In genomic region chr9:95322893-95323292, GRCm38 (mm10) we compare ENCODE assay signal across 14 mouse cellular contexts.
A peak's percentile ranks its signal among the peaks of the same experiment; 100 is the strongest.
DNase-seq lines count a peak whose midpoint lies in the region; ATAC-seq and TF ChIP-seq lines count a peak whose summit lies in the region.
"Had no signal": no experiment of that assay in that cellular context is flagged by ENCODE, and none has a peak within 500 bp of the region (broad histone marks: within the 10 kb centered on the region; RNA-seq: fewer than 3 reads in every experiment).

No protein-coding gene starts in this region.

- H3K4me3 ChIP-seq in hindbrain, embryonic 13.5 days = no peak overlapping the region
- H3K4me3 ChIP-seq in hindbrain, embryonic 12.5 days = no peak overlapping the region
- H3K4me3 ChIP-seq in forebrain, embryonic 13.5 days = no peak overlapping the region
- no peak overlapping the region for H3K4me3 ChIP-seq in kidney, adult 2 months (ENCODE audit: insufficient read depth, low read depth, low read length)
- H3K4me3 ChIP-seq: kidney, embryonic 15.5 days; stomach, embryonic 15.5 days had no signal

- no peak for TF ChIP-seq CTCF in brain, embryonic 14.5 days (IDR thresholded peaks at IDR 0.05; ENCODE audit: borderline replicate concordance, extremely low read depth, insufficient read depth, insufficient read length)
- no peak for TF ChIP-seq CTCF in kidney, adult 2 months (conservative IDR thresholded peaks at IDR 0.05; ENCODE audit: insufficient read depth, insufficient read length, low read depth, low read length)

- no peaks in the 10 kb centered on the region for H3K9me3 ChIP-seq in hindbrain, embryonic 13.5 days
- H3K9me3 ChIP-seq in hindbrain, embryonic 12.5 days (replicated peaks) = no peaks in the 10 kb centered on the region
- H3K9me3 ChIP-seq in forebrain, embryonic 13.5 days (replicated peaks) = no peaks in the 10 kb centered on the region
- H3K9me3 ChIP-seq: kidney, embryonic 15.5 days; stomach, embryonic 15.5 days had no signal

- intact Hi-C loops in left cerebral cortex, postnatal 36 days (cut with DNase I) = loop anchor here (5.0 kb wide), 1 partner anchor 84 kb away; the partner anchor contains the start of gene Chst2

- ATAC-seq in hindbrain, embryonic 13.5 days (ENCODE audit: low FRiP score) = 0 out of 2 replicates have a peak, but pooled peaks have one; percentile 57
- no peak for ATAC-seq in hindbrain, embryonic 12.5 days (ENCODE audit: low FRiP score)
- peak; percentile 68 for ATAC-seq in forebrain, embryonic 13.5 days

- WGBS in hindbrain, embryonic 13.5 days = 47% methylated on average over 5 of the region's 5 CpGs
- WGBS in hindbrain, embryonic 12.5 days = 48% methylated on average over 5 of the region's 5 CpGs
- WGBS in forebrain, embryonic 13.5 days = 27% methylated on average over 5 of the region's 5 CpGs
- WGBS in kidney, adult 2 months = 63% methylated on average over 5 of the region's 5 CpGs

- H3K36me3 ChIP-seq in hindbrain, embryonic 13.5 days = no peaks in the 10 kb centered on the region
- no peaks in the 10 kb centered on the region for H3K36me3 ChIP-seq in hindbrain, embryonic 12.5 days
- H3K36me3 ChIP-seq in forebrain, embryonic 13.5 days (ENCODE audit: poor library complexity, severe bottlenecking) = no peaks in the 10 kb centered on the region
- no peaks in the 10 kb centered on the region for H3K36me3 ChIP-seq in kidney, adult 2 months (ENCODE audit: control insufficient read depth, insufficient read depth, low read length)
- H3K36me3 ChIP-seq: kidney, embryonic 15.5 days; stomach, embryonic 15.5 days had no signal

- H3K27ac ChIP-seq in hindbrain, embryonic 13.5 days = no peak overlapping the region
- no peak overlapping the region for H3K27ac ChIP-seq in hindbrain, embryonic 12.5 days
- H3K27ac ChIP-seq in forebrain, embryonic 13.5 days = no peak overlapping the region
- no peak overlapping the region for H3K27ac ChIP-seq in kidney, adult 2 months (ENCODE audit: insufficient read depth, low read depth, low read length)
- H3K27ac ChIP-seq: kidney, embryonic 15.5 days; stomach, embryonic 15.5 days had no signal

- H3K9ac ChIP-seq in hindbrain, embryonic 13.5 days = no peak overlapping the region
- H3K9ac ChIP-seq in hindbrain, embryonic 12.5 days = no peak overlapping the region
- H3K9ac ChIP-seq in forebrain, embryonic 13.5 days = no peak overlapping the region
- H3K9ac ChIP-seq: kidney, embryonic 15.5 days; stomach, embryonic 15.5 days had no signal

- peak; percentile 46 for DNase-seq in brain, embryonic 14.5 days (ENCODE audit: low read depth)
- peak; percentile 25 to 30 for DNase-seq in left cerebral cortex, postnatal 36 days (ENCODE audit: low spot score in 2 of 2)
- no peak for DNase-seq in kidney, postnatal 4 days
- no peak for DNase-seq in kidney, adult 2 months
- no peak for DNase-seq in gastrocnemius, postnatal 10 days
- DNase-seq: cerebellum, adult 8-10 months; heart, postnatal 4 days; thymus, postnatal 4 days had no signal

- no peak overlapping the region for H3K4me2 ChIP-seq in hindbrain, embryonic 13.5 days
- H3K4me2 ChIP-seq in hindbrain, embryonic 12.5 days (replicated peaks) = no peak overlapping the region
- H3K4me2 ChIP-seq in forebrain, embryonic 13.5 days = no peak overlapping the region
- H3K4me2 ChIP-seq: kidney, embryonic 15.5 days; liver, embryonic 11.5 days; stomach, embryonic 15.5 days had no signal

- no peak for TF ChIP-seq POLR2A in brain, embryonic 14.5 days (IDR thresholded peaks at IDR 0.05; ENCODE audit: borderline replicate concordance, extremely low read depth, insufficient read depth, insufficient read length, poor library complexity, severe bottlenecking)
- no peak for TF ChIP-seq POLR2A in kidney, adult 2 months (IDR thresholded peaks at IDR 0.05; ENCODE audit: low read depth, low read length)

- no peaks in the 10 kb centered on the region for H3K27me3 ChIP-seq in hindbrain, embryonic 13.5 days
- no peaks in the 10 kb centered on the region for H3K27me3 ChIP-seq in hindbrain, embryonic 12.5 days
- H3K27me3 ChIP-seq in forebrain, embryonic 13.5 days = no peaks in the 10 kb centered on the region
- no peaks in the 10 kb centered on the region for H3K27me3 ChIP-seq in kidney, adult 2 months (replicated peaks; ENCODE audit: control insufficient read depth, insufficient read depth, low read length)
- H3K27me3 ChIP-seq: kidney, embryonic 15.5 days; stomach, embryonic 15.5 days had no signal

- H3K4me1 ChIP-seq in hindbrain, embryonic 13.5 days (replicated peaks) = peaks cover 13% of the 10 kb centered on the region
- peaks cover 13% of the 10 kb centered on the region for H3K4me1 ChIP-seq in hindbrain, embryonic 12.5 days
- peaks cover 20% of the 10 kb centered on the region for H3K4me1 ChIP-seq in forebrain, embryonic 13.5 days
- H3K4me1 ChIP-seq in kidney, adult 2 months (ENCODE audit: control insufficient read depth, insufficient read depth, low read length) = no peaks in the 10 kb centered on the region
- H3K4me1 ChIP-seq: kidney, embryonic 15.5 days; stomach, embryonic 15.5 days had no signal

Comparison
In these comparisons a context has a peak if more than half of its experiments do, and no peak if none do; other contexts are left out.
1. DNase-seq: peak in brain, embryonic 14.5 days (single experiment) and left cerebral cortex, postnatal 36 days (2 of 2); none in kidney, postnatal 4 days (0 of 2), kidney, adult 2 months (single experiment) and gastrocnemius, postnatal 10 days (single experiment).